Mouse (Mus musculus) thymus, postnatal 36 days (tissue): ENCODE measurements around the gene Bcl2l12.
"Not testable (repeated sequence)": the region's sequence is repeated elsewhere in the genome, so short reads cannot be mapped to it uniquely, and the experiment has no call there.

ENCODE experiments used
- DNase-seq, 2 experiments: peaks; one replicate each; pipeline ENCODE4 v3.0.0; 2022; ENCODE audit warnings: mixed read lengths in 2 of 2

Bcl2l12 gene

GRCm38 (mm10) chr7:44998501-44998955 lies at the start of gene Bcl2l12:
Gene Bcl2l12 (minus strand): TSS chr7:44998712.
- peak; percentile 22 to 34 for DNase-seq

GRCm38 (mm10) chr7:45047491-45047890 lies 49.0 kb upstream of the Bcl2l12 start:
- DNase-seq, result no peak

- DNase-seq, result no peak
Measured at GRCm38 (mm10) chr7:45046853-45047350, 48.4 kb upstream of the Bcl2l12 start.

GRCm38 (mm10) chr7:45045741-45046140 lies 47.2 kb upstream of the Bcl2l12 start:
- no peak for DNase-seq

- no peak for DNase-seq
Measured at GRCm38 (mm10) chr7:45043307-45043706, 44.8 kb upstream of the Bcl2l12 start.

GRCm38 (mm10) chr7:45040851-45041250 lies 42.3 kb upstream of the Bcl2l12 start:
- DNase-seq, result no peak

GRCm38 (mm10) chr7:45038411-45038810 lies 39.9 kb upstream of the Bcl2l12 start:
- DNase-seq, result no peak

- DNase-seq, result peak; percentile 75 to 79
Measured at GRCm38 (mm10) chr7:45037720-45038361, 39.3 kb upstream of the Bcl2l12 start.

GRCm38 (mm10) chr7:45036702-45037101 lies 38.2 kb upstream of the Bcl2l12 start:
- DNase-seq, result no peak

GRCm38 (mm10) chr7:45035631-45036030 lies 37.1 kb upstream of the Bcl2l12 start:
- DNase-seq, result no peak

- no peak for DNase-seq
Measured at GRCm38 (mm10) chr7:45033722-45034359, 35.3 kb upstream of the Bcl2l12 start.

GRCm38 (mm10) chr7:45030857-45031256 lies 32.3 kb upstream of the Bcl2l12 start:
- DNase-seq, result no peak

GRCm38 (mm10) chr7:45029995-45030394 lies 31.5 kb upstream of the Bcl2l12 start:
- DNase-seq, result no peak

- DNase-seq, result no peak
Measured at GRCm38 (mm10) chr7:45028351-45028750, 29.8 kb upstream of the Bcl2l12 start.

- DNase-seq, result no peak
Measured at GRCm38 (mm10) chr7:45027761-45028160, 29.2 kb upstream of the Bcl2l12 start.

GRCm38 (mm10) chr7:45026256-45026655 lies 27.7 kb upstream of the Bcl2l12 start:
- DNase-seq, result no peak

GRCm38 (mm10) chr7:45025601-45026220 lies 27.2 kb upstream of the Bcl2l12 start:
- no peak for DNase-seq

- no peak for DNase-seq
Measured at GRCm38 (mm10) chr7:45024281-45025248, 26.1 kb upstream of the Bcl2l12 start.

- DNase-seq, result not testable (repeated sequence)
Measured at GRCm38 (mm10) chr7:45023711-45024110, 25.2 kb upstream of the Bcl2l12 start.

GRCm38 (mm10) chr7:45020225-45020624 lies 21.7 kb upstream of the Bcl2l12 start:
- DNase-seq, result no peak

- no peak for DNase-seq
Measured at GRCm38 (mm10) chr7:45019031-45019571, 20.6 kb upstream of the Bcl2l12 start.
